In genomic region chr19:41244581-41244980, GRCm38 (mm10) we compare ENCODE assay signal across 9 mouse cellular contexts. TPM values are rescaled to one million over a fixed set of nuclear protein-coding genes. Genes with fewer than 3 reads are reported as not detected.
DNase-seq lines count a peak whose midpoint lies in the region; ATAC-seq and TF ChIP-seq lines count a peak whose summit lies in the region.
"Had no signal": no experiment of that assay in that cellular context is flagged by ENCODE, and none has a peak within 500 bp of the region (broad histone marks: within the 10 kb centered on the region; RNA-seq: fewer than 3 reads in every experiment).

No protein-coding gene starts in this region.

- TF ChIP-seq CTCF in lung, embryonic 14.5 days (IDR thresholded peaks at IDR 0.05; ENCODE audit: low read depth): peak; percentile 76
- TF ChIP-seq CTCF in spleen, adult 2 months (IDR thresholded peaks at IDR 0.05; ENCODE audit: extremely low read depth, insufficient read depth, insufficient read length, insufficient replicate concordance): peak; percentile 31; the same call in 1 of the 2 replicates

- H3K4me3 ChIP-seq in forebrain, embryonic 11.5 days (ENCODE audit: low read depth, low read length): no peak overlapping the region
- H3K4me3 ChIP-seq in forebrain, embryonic 13.5 days: no peak overlapping the region
- H3K4me3 ChIP-seq in neural tube, embryonic 15.5 days (replicated peaks): no peak overlapping the region
- H3K4me3 ChIP-seq in lung, embryonic 14.5 days (ENCODE audit: low read depth, low read length): no peak overlapping the region
- H3K4me3 ChIP-seq in spleen, adult 2 months (ENCODE audit: extremely low read depth, insufficient read depth, insufficient read length): no peak overlapping the region

- 63% methylated on average over 6 of the region's 6 CpGs for WGBS in forebrain, embryonic 11.5 days
- WGBS in forebrain, embryonic 13.5 days: 62% methylated on average over 6 of the region's 6 CpGs
- WGBS in neural tube, embryonic 15.5 days: 68% methylated on average over 6 of the region's 6 CpGs
- 61% methylated on average over 6 of the region's 6 CpGs for WGBS in lung, embryonic 14.5 days
- 77% methylated on average over 6 of the region's 6 CpGs for WGBS in spleen, adult 2 months

- H3K27me3 ChIP-seq in forebrain, embryonic 11.5 days (ENCODE audit: control insufficient read depth, insufficient read depth, low read length): no peaks in the 10 kb centered on the region
- H3K27me3 ChIP-seq in forebrain, embryonic 13.5 days: no peaks in the 10 kb centered on the region
- H3K27me3 ChIP-seq in neural tube, embryonic 15.5 days (replicated peaks): no peaks in the 10 kb centered on the region
- H3K27me3 ChIP-seq in lung, embryonic 14.5 days (ENCODE audit: insufficient read depth, low read length): no peaks in the 10 kb centered on the region
- no peaks in the 10 kb centered on the region for H3K27me3 ChIP-seq in spleen, adult 2 months (ENCODE audit: control insufficient read depth, insufficient read depth, low read length)

- H3K9ac ChIP-seq in forebrain, embryonic 11.5 days (ENCODE audit: low read length): no peak overlapping the region
- H3K9ac ChIP-seq in forebrain, embryonic 13.5 days: no peak overlapping the region
- H3K9ac ChIP-seq in neural tube, embryonic 15.5 days (replicated peaks): no peak overlapping the region
- H3K9ac ChIP-seq in lung, embryonic 14.5 days: no peak overlapping the region

- no peak for ATAC-seq in forebrain, embryonic 11.5 days (replicated peaks; ENCODE audit: low FRiP score)
- no peak for ATAC-seq in forebrain, embryonic 13.5 days
- ATAC-seq in neural tube, embryonic 15.5 days (ENCODE audit: low FRiP score): no peak
- ATAC-seq in lung, embryonic 14.5 days (ENCODE audit: insufficient read depth): no peak

- DNase-seq in forebrain, embryonic 11.5 days (ENCODE audit: low spot score): peak; percentile 63
- DNase-seq in neural tube, embryonic 10.5 days (ENCODE audit: extremely low spot score, low spot score): peak; percentile 32
- peak; percentile 36 for DNase-seq in c-Kit-positive CD71-negative TER-119-negative erythroid progenitor cells, embryonic 14.5 days (ENCODE audit: low read depth)
- peak; percentile 69 for DNase-seq in heart, postnatal 4 days
- peak; percentile 83 for DNase-seq in lung, embryonic 14.5 days
- DNase-seq in spleen, adult 2 months (ENCODE audit: low read depth in 1 of 2, low spot score in 2 of 2): peak in 1 of 2 experiments; percentile 44

- H3K27ac ChIP-seq in forebrain, embryonic 11.5 days (ENCODE audit: low read depth, low read length): no peak overlapping the region
- H3K27ac ChIP-seq in forebrain, embryonic 13.5 days: no peak overlapping the region
- H3K27ac ChIP-seq in neural tube, embryonic 15.5 days (replicated peaks): no peak overlapping the region
- H3K27ac ChIP-seq in lung, embryonic 14.5 days (ENCODE audit: low read depth): no peak overlapping the region
- no peak overlapping the region for H3K27ac ChIP-seq in spleen, adult 2 months (ENCODE audit: insufficient read depth, low read length)

- no peaks in the 10 kb centered on the region for H3K9me3 ChIP-seq in forebrain, embryonic 11.5 days (ENCODE audit: control insufficient read depth, low read length)
- H3K9me3 ChIP-seq in forebrain, embryonic 13.5 days (replicated peaks): no peaks in the 10 kb centered on the region
- no peaks in the 10 kb centered on the region for H3K9me3 ChIP-seq in neural tube, embryonic 15.5 days (replicated peaks)
- no peaks in the 10 kb centered on the region for H3K9me3 ChIP-seq in lung, embryonic 14.5 days (ENCODE audit: low read depth, low read length)

- no peak overlapping the region for H3K4me2 ChIP-seq in forebrain, embryonic 11.5 days (ENCODE audit: low read depth, low read length, severe bottlenecking)
- no peak overlapping the region for H3K4me2 ChIP-seq in forebrain, embryonic 13.5 days
- H3K4me2 ChIP-seq in neural tube, embryonic 15.5 days: no peak overlapping the region
- no peak overlapping the region for H3K4me2 ChIP-seq in lung, embryonic 14.5 days

- H3K36me3 ChIP-seq in forebrain, embryonic 11.5 days (ENCODE audit: control insufficient read depth, insufficient read depth, low read length): no peaks in the 10 kb centered on the region; the same call in 1 of the 2 replicates
- H3K36me3 ChIP-seq in forebrain, embryonic 13.5 days (ENCODE audit: poor library complexity, severe bottlenecking): peaks cover 51% of the 10 kb centered on the region
- peaks cover 27% of the 10 kb centered on the region for H3K36me3 ChIP-seq in neural tube, embryonic 15.5 days
- peaks cover 69% of the 10 kb centered on the region for H3K36me3 ChIP-seq in lung, embryonic 14.5 days (ENCODE audit: insufficient read depth)
- H3K36me3 ChIP-seq in spleen, adult 2 months (ENCODE audit: control insufficient read depth, insufficient read depth, low read length): peaks cover 27% of the 10 kb centered on the region

- H3K4me1 ChIP-seq in forebrain, embryonic 11.5 days (replicated peaks; ENCODE audit: control insufficient read depth, insufficient read depth, low read length): no peaks in the 10 kb centered on the region
- H3K4me1 ChIP-seq in forebrain, embryonic 13.5 days: no peaks in the 10 kb centered on the region
- no peaks in the 10 kb centered on the region for H3K4me1 ChIP-seq in neural tube, embryonic 15.5 days
- no peaks in the 10 kb centered on the region for H3K4me1 ChIP-seq in lung, embryonic 14.5 days (ENCODE audit: insufficient read depth)
- H3K4me1 ChIP-seq in spleen, adult 2 months (ENCODE audit: control insufficient read depth, insufficient read depth, insufficient read length): no peaks in the 10 kb centered on the region

- no peak for TF ChIP-seq POLR2A in spleen, adult 2 months (IDR thresholded peaks at IDR 0.05; ENCODE audit: low read depth, low read length)

RNA-seq across cellular contexts. Expression of gene Tm9sf3, which starts 19.2 kb away (rescaled TPM):
- 130 and 131 TPM in 2 replicates for polyA plus RNA-seq in forebrain, embryonic 11.5 days (2014; fragmentation: Nextera tagmentation; extraction: Ambion mirVana)
- 81.3 and 84.2 TPM in 2 replicates for polyA plus RNA-seq in forebrain, embryonic 13.5 days (2015; fragmentation: Nextera tagmentation; extraction: Ambion mirVana)
- polyA plus RNA-seq in neural tube, embryonic 15.5 days (2015; fragmentation: Nextera tagmentation; extraction: Ambion mirVana): 86.2 and 100 TPM in 2 replicates
- 100 to 1,000 TPM; 119 TPM for total RNA-seq in heart, postnatal 4 days (2021)
- polyA plus RNA-seq in lung, embryonic 14.5 days (2014; fragmentation: Nextera tagmentation; extraction: Ambion mirVana): 172 and 176 TPM in 2 replicates
- 23.8 and 26.2 TPM in 2 replicates for polyA plus RNA-seq in spleen, adult 2 months (2012; rRNA removed)

RNA-seq across cellular contexts. Expression of gene Tll2, which starts 37.9 kb away (rescaled TPM):
- 0.95 and 1.1 TPM in 2 replicates for polyA plus RNA-seq in forebrain, embryonic 11.5 days (2014; fragmentation: Nextera tagmentation; extraction: Ambion mirVana)
- polyA plus RNA-seq in forebrain, embryonic 13.5 days (2015; fragmentation: Nextera tagmentation; extraction: Ambion mirVana): 0.89 and 1.1 TPM in 2 replicates
- polyA plus RNA-seq in neural tube, embryonic 15.5 days (2015; fragmentation: Nextera tagmentation; extraction: Ambion mirVana): 1.9 and 2.2 TPM in 2 replicates
- total RNA-seq in heart, postnatal 4 days (2021): 1 to 10 TPM; 2.3 to 2.4 TPM
- 0.05 TPM in 2 replicates for polyA plus RNA-seq in lung, embryonic 14.5 days (2014; fragmentation: Nextera tagmentation; extraction: Ambion mirVana)
- polyA plus RNA-seq in spleen, adult 2 months (2012; rRNA removed): 0.02 TPM in 1 of 2 replicates, not detected in the other
- total RNA-seq: hematopoietic stem cell, adult 5-6 weeks had no signal
